Mouse (Mus musculus) forebrain, postnatal 0 days (tissue): ENCODE results near the gene Crb1. TPM values are rescaled to one million over a fixed set of nuclear protein-coding genes. Genes with fewer than 3 reads are reported as not detected.

Experiments
- ATAC-seq: fragments of 200-750 bp; cut with Nextera tagmentation; 2 replicates; pipeline ENCODE4 v1.8.0; 2017; ENCODE audit warnings: mild to moderate bottlenecking, moderate library complexity
- DNase-seq: peaks from one replicate; pipeline ENCODE4 v3.0.0-alpha.2; 2015
- H3K27ac ChIP-seq: fragments of 300-500 bp; sonication (generic); 2 replicates; pipeline ENCODE4 v1.5.1; 2014; ENCODE audit warnings: low read depth, mild to moderate bottlenecking, antibody characterized with exemption, low read length, moderate library complexity, mixed read lengths
- H3K27me3 ChIP-seq: fragments of 300-500 bp; sonication (generic); 2 replicates; pipeline ENCODE4 v1.6.1; 2014; ENCODE audit warnings: mild to moderate bottlenecking, low read length, mixed read lengths; ENCODE audit not compliant: insufficient read depth
- H3K36me3 ChIP-seq: fragments of 300-500 bp; sonication (generic); 2 replicates; pipeline ENCODE4 v1.6.1; 2014; ENCODE audit warnings: mild to moderate bottlenecking, moderate library complexity; ENCODE audit not compliant: insufficient read depth
- H3K4me1 ChIP-seq: fragments of 300-500 bp; sonication (generic); 2 replicates; pipeline ENCODE4 v1.6.1; 2014; ENCODE audit warnings: antibody characterized with exemption; ENCODE audit not compliant: insufficient read depth
- H3K4me2 ChIP-seq: fragments of 300-500 bp; sonication (generic); 2 replicates; pipeline ENCODE4 v1.6.1; 2014; ENCODE audit warnings: low read depth, mild to moderate bottlenecking, moderate library complexity
- H3K4me3 ChIP-seq: fragments of 300-500 bp; sonication (generic); 2 replicates; pipeline ENCODE4 v1.5.1; 2014; ENCODE audit warnings: low read depth, low read length, mixed read lengths
- H3K9ac ChIP-seq: fragments of 300-500 bp; sonication (generic); 2 replicates; pipeline ENCODE4 v1.6.1; 2014; ENCODE audit warnings: mild to moderate bottlenecking
- H3K9me3 ChIP-seq: fragments of 300-500 bp; sonication (generic); 2 replicates; pipeline ENCODE4 v1.6.1; 2016; ENCODE audit warnings: low read length
- CTCF ChIP-seq: sonication (generic); IDR thresholded peaks from 2 replicates; pipeline ENCODE4 v1.5.1; 2016; ENCODE audit warnings: antibody characterized with exemption, control low read depth, low read depth
- WGBS: fragments of 180-500 bp; shearing (Covaris S2); extraction: QIAGEN DNeasy Blood & Tissue Kit; methylation state at CpG from one replicate; pipeline ENCODE4 v1.1.7; 2014; 5-methylcytosine and 5-hydroxymethylcytosine counted together
- polyA plus RNA-seq: library from polyadenylated mRNA; unstranded; fragments of >200 nt; fragmentation: Nextera tagmentation; extraction: Ambion mirVana; gene quantifications from 2 replicates; pipeline ENCODE4 v1.2.1, GENCODE M21; 2015
- total RNA-seq: library from RNA; depleted of rRNA; stranded (reverse); fragments of >200 nt; gene quantifications from 2 replicates; pipeline ENCODE4 v1.2.3, GENCODE M21; 2014; rRNA removed

Gene Crb1
- total RNA-seq (3.2 and 4.8 TPM in 2 replicates), polyA plus RNA-seq (0.67 and 1.1 TPM in 2 replicates)

GRCm38 (mm10) chr1:139376638-139377286 is at the start of gene Crb1:
Crb1 (minus strand) TSS chr1:139377100.
- Histone ChIP-seq H3K9ac (no peak within 1 kb of the TSS), H3K27ac (no peak within 1 kb of the TSS), H3K27me3 (no peaks in the 10 kb centered on the region), H3K4me3 (no peak within 1 kb of the TSS), H3K4me1 (no peaks in the 10 kb centered on the region; the same call in 1 of the 2 replicates), H3K36me3 (no peaks in the 10 kb centered on the region), H3K4me2 (peak within 1 kb of the TSS; percentile 36), H3K9me3 (no peaks in the 10 kb centered on the region)
- TF ChIP-seq CTCF: no peak
- WGBS: 5% methylated on average over 5 of the region's 5 CpGs
- peak; percentile 78 for ATAC-seq
- peak; percentile 33 for DNase-seq

- no peak for ATAC-seq
- 19% methylated on average over 3 of the region's 3 CpGs for WGBS
- DNase-seq: no peak
- Histone ChIP-seq H3K9me3 (no peaks in the 10 kb centered on the region), H3K9ac (no peak overlapping the region), H3K4me3 (peak overlapping the region; percentile 30), H3K4me1 (peaks cover 16% of the 10 kb centered on the region), H3K36me3 (peaks cover 8% of the 10 kb centered on the region), H3K27ac (no peak overlapping the region), H3K4me2 (peak overlapping the region; percentile 51), H3K27me3 (no peaks in the 10 kb centered on the region)
- TF ChIP-seq CTCF: no peak
Observed at GRCm38 (mm10) chr1:139425006-139425405, 48.1 kb upstream of the Crb1 start.

- Histone ChIP-seq H3K9ac (no peak overlapping the region), H3K4me1 (peaks cover 16% of the 10 kb centered on the region), H3K4me2 (peak overlapping the region; percentile 52), H3K36me3 (peaks cover 1% of the 10 kb centered on the region), H3K9me3 (no peaks in the 10 kb centered on the region), H3K27ac (no peak overlapping the region), H3K27me3 (no peaks in the 10 kb centered on the region), H3K4me3 (peak overlapping the region; percentile 86)
- no peak for TF ChIP-seq CTCF
- ATAC-seq: no peak
- WGBS: 47% methylated on average over 10 of the region's 10 CpGs
- DNase-seq: no peak
Observed at GRCm38 (mm10) chr1:139423931-139424330, 47.0 kb upstream of the Crb1 start.

GRCm38 (mm10) chr1:139422941-139423340 is 46.0 kb upstream of the Crb1 start:
- Histone ChIP-seq H3K4me2 (peak overlapping the region; percentile 52), H3K4me1 (peaks cover 16% of the 10 kb centered on the region)
- no peak for TF ChIP-seq CTCF

GRCm38 (mm10) chr1:139421875-139422791 is 45.2 kb upstream of the Crb1 start, which contains the start of gene Zbtb41:
Zbtb41 (plus strand) TSS chr1:139422288.
- ATAC-seq (peak; percentile 99), DNase-seq (peak; percentile 96)
- under 1% methylated on average over 59 of the region's 88 CpGs for WGBS
- H3K27me3 ChIP-seq: no peaks in the 10 kb centered on the region
- H3K36me3 ChIP-seq: no peaks in the 10 kb centered on the region
- H3K27ac ChIP-seq: peak within 1 kb of the TSS; percentile 85
- H3K4me1 ChIP-seq: peaks cover 15% of the 10 kb centered on the region
- no peaks in the 10 kb centered on the region for H3K9me3 ChIP-seq
- H3K9ac ChIP-seq: peak within 1 kb of the TSS; percentile 94
- peak; percentile 75 for TF ChIP-seq CTCF
- H3K4me2 ChIP-seq: peak within 1 kb of the TSS; percentile 52
- peak within 1 kb of the TSS; percentile 86 for H3K4me3 ChIP-seq

More at GRCm38 (mm10) chr1:139422941-139423340, 46.0 kb upstream of the Crb1 start:
- Histone ChIP-seq H3K36me3 (no peaks in the 10 kb centered on the region), H3K4me3 (peak overlapping the region; percentile 86), H3K9ac (peak overlapping the region; percentile 94), H3K27ac (peak overlapping the region; percentile 85; the same call in 1 of the 2 replicates), H3K9me3 (no peaks in the 10 kb centered on the region), H3K27me3 (no peaks in the 10 kb centered on the region)
- no peak for ATAC-seq
- 11% methylated on average over 10 of the region's 10 CpGs for WGBS
- no peak for DNase-seq

GRCm38 (mm10) chr1:139421521-139421874 is 44.6 kb upstream of the Crb1 start:
- peak overlapping the region; percentile 85 for H3K27ac ChIP-seq
- H3K9me3 ChIP-seq: no peaks in the 10 kb centered on the region
- DNase-seq (no peak), ATAC-seq (peak; percentile 1; the same call in 1 of the 2 replicates)
- no peaks in the 10 kb centered on the region for H3K36me3 ChIP-seq
- TF ChIP-seq CTCF: no peak
- H3K4me3 ChIP-seq: peak overlapping the region; percentile 86
- WGBS: 4% methylated on average over 8 of the region's 8 CpGs
- H3K4me2 ChIP-seq: peak overlapping the region; percentile 52
- peaks cover 10% of the 10 kb centered on the region for H3K4me1 ChIP-seq
- no peaks in the 10 kb centered on the region for H3K27me3 ChIP-seq
- peak overlapping the region; percentile 94 for H3K9ac ChIP-seq
